Mouse (Mus musculus) layer of hippocampus, adult 9-10 months (tissue): ENCODE measurements around the gene Cadps2.

Source experiments
- DNase-seq: peaks from one replicate; pipeline ENCODE4 v3.0.0; 2022; ENCODE audit warnings: low spot score

Cadps2 gene

GRCm38 (mm10) chr6:23549874-23550273, 289.3 kb downstream of the Cadps2 start:
- no peak for DNase-seq

- no peak for DNase-seq
These were observed 315.5 kb downstream of the Cadps2 start for GRCm38 (mm10) chr6:23523710-23524109.

- no peak for DNase-seq
These were observed 316.7 kb downstream of the Cadps2 start for GRCm38 (mm10) chr6:23522556-23522955.

GRCm38 (mm10) chr6:23498611-23499010, 340.6 kb downstream of the Cadps2 start:
- no peak for DNase-seq

- DNase-seq, result peak; percentile 38
These were observed 347.4 kb downstream of the Cadps2 start for GRCm38 (mm10) chr6:23491804-23492203.

GRCm38 (mm10) chr6:23490431-23490830, 348.8 kb downstream of the Cadps2 start:
- no peak for DNase-seq

GRCm38 (mm10) chr6:23489046-23489445, 350.2 kb downstream of the Cadps2 start:
- no peak for DNase-seq

GRCm38 (mm10) chr6:23472686-23473085, 366.5 kb downstream of the Cadps2 start:
- DNase-seq, result no peak

- no peak for DNase-seq
These were observed 367.4 kb downstream of the Cadps2 start for GRCm38 (mm10) chr6:23471830-23472229.

GRCm38 (mm10) chr6:23467885-23468284, 371.3 kb downstream of the Cadps2 start:
- DNase-seq, result no peak

- DNase-seq, result no peak
These were observed 376.5 kb downstream of the Cadps2 start for GRCm38 (mm10) chr6:23462600-23463280.

- no peak for DNase-seq
These were observed 381.5 kb downstream of the Cadps2 start for GRCm38 (mm10) chr6:23457748-23458147.

GRCm38 (mm10) chr6:23453907-23454306, 385.3 kb downstream of the Cadps2 start:
- DNase-seq, result no peak

GRCm38 (mm10) chr6:23439897-23440296, 399.3 kb downstream of the Cadps2 start:
- no peak for DNase-seq

GRCm38 (mm10) chr6:23410256-23411049, 428.8 kb downstream of the Cadps2 start:
- DNase-seq, result no peak

- DNase-seq, result no peak
These were observed 445.1 kb downstream of the Cadps2 start for GRCm38 (mm10) chr6:23394131-23394530.

GRCm38 (mm10) chr6:23392711-23393110, 446.5 kb downstream of the Cadps2 start:
- DNase-seq, result no peak

- no peak for DNase-seq
These were observed 452.5 kb downstream of the Cadps2 start for GRCm38 (mm10) chr6:23386711-23387110.

GRCm38 (mm10) chr6:23383004-23383347, 456.2 kb downstream of the Cadps2 start:
- no peak for DNase-seq

GRCm38 (mm10) chr6:23382283-23383003, 456.8 kb downstream of the Cadps2 start:
- DNase-seq, result no peak

- no peak for DNase-seq
These were observed 462.9 kb downstream of the Cadps2 start for GRCm38 (mm10) chr6:23376327-23376726.

GRCm38 (mm10) chr6:23361842-23362451, 477.3 kb downstream of the Cadps2 start:
- no peak for DNase-seq
